Mouse (Mus musculus) layer of hippocampus, adult 2 months (tissue): ENCODE measurements around the gene Notch4. TPM values are rescaled to one million over a fixed set of nuclear protein-coding genes. Genes with fewer than 3 reads are reported as not detected.

ENCODE experiments used
- DNase-seq, 2 experiments: peaks; one replicate each; pipeline ENCODE4 v3.0.0; 2022; ENCODE audit warnings: low spot score in 2 of 2
- H3K27ac ChIP-seq: fragments of 200-600 bp; 2 replicates; pipeline ENCODE4 v1.8.1; 2022
- H3K4me3 ChIP-seq: fragments of 200-600 bp; 2 replicates; pipeline ENCODE4 v1.8.1; 2022; ENCODE audit warnings: mild to moderate bottlenecking
- CTCF ChIP-seq: fragments of 200-600 bp; conservative IDR thresholded peaks from 2 replicates; pipeline ENCODE4 v1.8.1; 2022; ENCODE audit warnings: antibody characterized with exemption, mild to moderate bottlenecking, moderate library complexity
- total RNA-seq, 2 experiments: library from RNA; stranded (reverse); gene quantifications; 2 replicates each; pipeline ENCODE4 v1.2.3; 2021

Gene Notch4
- total RNA-seq, 2 experiments from 2014 or later = 11.0 to 15.9 TPM

DNA sequence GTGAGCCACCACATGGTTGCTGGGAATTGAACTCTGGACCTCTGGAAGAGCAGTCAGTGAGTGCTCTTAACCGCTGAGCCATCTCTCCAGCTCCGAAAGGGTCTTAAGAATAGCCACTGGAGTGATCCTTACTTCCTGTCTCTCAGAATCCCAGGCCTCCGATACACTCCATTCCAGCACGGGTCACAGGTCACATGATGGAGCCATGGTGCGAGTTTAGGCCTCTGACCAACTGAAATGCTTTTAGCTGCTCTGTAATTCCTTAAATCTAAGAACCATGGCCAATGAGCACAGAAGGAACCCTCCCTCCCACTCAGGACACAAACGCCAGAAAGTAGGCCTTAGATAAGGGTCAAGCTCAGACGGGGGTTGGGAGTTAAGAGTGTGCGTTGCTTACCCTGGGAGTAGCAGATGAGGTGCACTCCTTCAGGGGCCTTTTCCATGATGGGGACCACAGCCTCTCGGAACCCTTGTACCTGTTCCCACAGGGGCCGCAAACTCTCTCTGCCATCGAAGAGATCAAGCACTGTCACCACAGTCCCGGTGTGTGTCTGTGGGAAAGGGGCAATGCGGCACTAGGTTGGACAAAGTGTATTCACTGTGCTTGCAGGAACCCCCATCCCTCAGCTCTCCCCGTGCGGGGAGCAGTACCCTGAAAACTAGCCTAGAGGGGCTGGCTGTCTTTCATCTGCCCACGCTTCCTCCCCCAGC lies 62.1 kb downstream of the Notch4 start:
- TF ChIP-seq CTCF = no peak
- DNase-seq = no peak
- peak overlapping the region; percentile 99 for H3K27ac ChIP-seq
- peak overlapping the region; percentile 67 for H3K4me3 ChIP-seq

DNA sequence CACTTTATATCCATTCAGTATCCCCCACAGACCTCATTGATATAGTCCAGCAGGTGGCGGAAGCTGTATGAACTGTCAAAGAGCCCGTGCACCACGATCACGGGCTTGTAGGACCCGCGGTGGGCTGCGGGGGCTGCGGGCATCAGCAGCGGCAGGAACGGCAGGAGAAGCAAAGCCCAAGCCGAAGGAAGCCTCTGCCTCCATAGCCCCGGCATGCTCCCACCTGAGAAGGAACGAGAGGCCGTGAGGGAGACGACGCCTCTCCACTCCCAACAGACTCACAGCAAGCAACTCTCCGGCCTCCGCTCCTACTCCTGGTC lies 62.7 kb downstream of the Notch4 start:
- peak; percentile 71 for TF ChIP-seq CTCF
- Histone ChIP-seq H3K27ac (peak overlapping the region; percentile 99), H3K4me3 (peak overlapping the region; percentile 67)
- DNase-seq = no peak

DNA sequence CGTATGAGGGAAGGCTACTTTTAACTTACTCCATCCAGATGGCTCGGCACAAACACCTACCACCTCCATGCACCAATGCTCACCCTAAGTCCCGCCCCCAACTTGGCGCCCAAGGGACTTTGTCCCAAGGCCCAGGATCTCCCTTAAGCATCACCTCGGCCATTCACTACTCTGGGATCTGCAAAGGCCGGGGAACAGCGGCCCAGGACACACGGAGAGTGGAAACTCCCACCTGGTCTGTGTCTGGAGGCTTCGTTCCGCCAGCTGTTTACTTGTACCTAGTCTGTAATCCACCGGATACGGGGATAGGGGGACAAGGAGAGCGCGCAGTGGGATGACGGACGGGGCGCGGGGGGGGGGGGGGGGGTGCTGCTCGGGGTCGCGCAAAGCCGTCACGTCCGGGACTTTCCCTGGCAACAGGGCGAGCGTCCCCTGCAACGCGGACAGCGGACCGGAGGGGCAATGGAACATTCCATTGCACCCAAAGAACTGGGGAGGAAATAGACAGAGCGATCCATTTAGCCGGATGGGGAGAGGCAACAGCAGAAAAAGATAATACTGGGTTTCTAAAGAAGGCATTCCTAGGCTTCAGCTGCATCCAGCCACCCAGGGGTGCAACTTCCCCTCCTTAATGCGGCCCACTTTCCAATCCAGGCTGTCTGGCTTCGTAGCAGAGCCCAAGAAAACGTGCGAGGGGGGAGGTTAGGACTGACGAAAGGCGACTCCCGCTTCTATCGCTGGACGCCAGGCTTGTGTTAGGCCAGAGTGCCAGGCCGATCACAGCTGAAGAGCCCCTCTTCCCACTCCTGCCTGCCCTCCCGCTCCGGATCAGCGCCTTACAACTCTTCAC lies 63.2 kb downstream of the Notch4 start:
- H3K4me3 ChIP-seq = peak overlapping the region; percentile 67
- no peak for TF ChIP-seq CTCF
- H3K27ac ChIP-seq = peak overlapping the region; percentile 99
- DNase-seq = peak; percentile 87 to 92

DNA sequence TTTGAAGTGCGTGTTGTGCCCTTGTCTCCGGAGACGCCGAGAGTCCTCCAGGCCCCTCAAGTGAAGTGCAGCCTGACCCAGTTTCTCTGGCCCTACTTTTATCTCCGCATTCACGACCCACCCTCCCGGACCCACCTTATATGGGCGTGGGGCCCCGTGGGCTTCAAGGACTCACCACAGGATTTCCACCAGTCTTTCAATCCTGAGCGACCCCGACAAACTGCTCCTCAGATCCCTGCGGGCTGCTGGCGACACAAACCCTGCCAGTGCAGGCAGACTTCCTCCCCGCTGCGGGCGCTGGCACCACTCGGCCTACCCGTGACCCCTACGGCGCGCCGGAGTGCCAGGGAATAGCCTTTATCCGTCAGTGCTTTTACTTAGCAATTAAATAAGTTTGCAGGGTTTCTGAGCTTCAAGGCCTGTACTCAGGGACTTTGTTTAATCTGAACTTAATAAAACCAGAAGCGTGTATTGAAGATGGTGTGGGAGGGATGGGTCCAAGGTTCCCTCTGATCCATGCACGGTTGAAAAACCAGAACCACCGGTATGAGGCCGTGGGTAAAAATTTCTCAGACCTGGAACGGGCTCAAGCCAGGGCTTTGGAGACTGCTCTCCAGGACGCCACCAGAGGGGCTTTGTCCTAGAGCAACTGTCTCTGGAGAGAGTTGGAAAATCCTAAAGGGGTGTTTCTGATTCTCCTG lies 64.0 kb downstream of the Notch4 start, which contains the start of gene Ppt2:
Ppt2 (minus strand) TSS at position 568 of the 701 bp plus-strand sequence.
- Histone ChIP-seq H3K27ac (peak within 1 kb of the TSS; percentile 99), H3K4me3 (peak within 1 kb of the TSS; percentile 67)
- DNase-seq = no peak
- no peak for TF ChIP-seq CTCF

DNA sequence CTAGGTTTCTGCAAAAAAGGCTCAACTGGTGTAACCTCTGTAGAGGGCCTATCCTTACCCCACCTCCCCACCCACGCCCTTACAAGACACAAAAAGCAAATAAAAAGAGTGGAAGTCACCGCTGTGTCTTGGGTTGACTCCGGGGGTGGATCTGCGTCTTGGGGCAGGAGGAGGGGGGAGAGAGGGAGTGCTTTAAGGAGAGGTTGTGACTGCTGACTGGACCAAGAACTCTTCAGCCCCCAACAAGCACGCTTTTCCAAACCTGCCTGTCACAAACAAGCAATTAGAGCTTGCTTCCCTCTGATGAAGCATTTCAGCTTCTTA lies 64.5 kb downstream of the Notch4 start:
- Histone ChIP-seq H3K27ac (peak overlapping the region; percentile 99), H3K4me3 (peak overlapping the region; percentile 67)
- no peak for TF ChIP-seq CTCF

DNA sequence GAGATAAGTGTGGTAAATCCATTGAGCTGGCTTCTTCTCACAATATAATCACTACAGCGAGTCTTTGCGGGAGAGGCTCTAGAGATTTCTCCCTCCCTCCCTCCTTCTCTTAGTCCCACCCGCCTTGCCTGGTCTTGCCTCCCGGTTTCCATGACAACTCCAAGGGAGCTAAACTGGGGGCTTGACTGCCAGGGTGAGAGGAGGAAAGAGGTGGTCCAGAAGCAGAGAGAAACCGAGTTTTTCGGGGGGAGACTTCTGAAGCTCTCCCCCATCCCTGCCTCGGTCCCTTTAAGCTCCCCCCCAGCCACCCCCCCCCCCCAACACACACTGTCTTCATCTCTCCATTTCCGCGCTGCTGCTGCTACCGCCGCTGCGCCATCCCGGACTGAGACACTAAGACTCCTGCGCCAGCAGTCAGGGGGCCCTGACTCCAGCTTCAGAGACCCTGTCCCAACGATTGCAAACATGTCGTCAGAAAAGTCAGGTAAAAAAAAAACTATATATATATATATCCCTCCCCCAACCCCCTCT lies 65.2 kb downstream of the Notch4 start, which contains the start of gene Prrt1:
Prrt1 (plus strand) TSS at position 313 of the 531 bp plus-strand sequence.
- DNase-seq = peak; percentile 66 to 90
- TF ChIP-seq CTCF = no peak
- H3K27ac ChIP-seq = peak within 1 kb of the TSS; percentile 99
- H3K4me3 ChIP-seq = peak within 1 kb of the TSS; percentile 67

More for the DNA sequence above, 64.5 kb downstream of the Notch4 start:
- DNase-seq = no peak

DNA sequence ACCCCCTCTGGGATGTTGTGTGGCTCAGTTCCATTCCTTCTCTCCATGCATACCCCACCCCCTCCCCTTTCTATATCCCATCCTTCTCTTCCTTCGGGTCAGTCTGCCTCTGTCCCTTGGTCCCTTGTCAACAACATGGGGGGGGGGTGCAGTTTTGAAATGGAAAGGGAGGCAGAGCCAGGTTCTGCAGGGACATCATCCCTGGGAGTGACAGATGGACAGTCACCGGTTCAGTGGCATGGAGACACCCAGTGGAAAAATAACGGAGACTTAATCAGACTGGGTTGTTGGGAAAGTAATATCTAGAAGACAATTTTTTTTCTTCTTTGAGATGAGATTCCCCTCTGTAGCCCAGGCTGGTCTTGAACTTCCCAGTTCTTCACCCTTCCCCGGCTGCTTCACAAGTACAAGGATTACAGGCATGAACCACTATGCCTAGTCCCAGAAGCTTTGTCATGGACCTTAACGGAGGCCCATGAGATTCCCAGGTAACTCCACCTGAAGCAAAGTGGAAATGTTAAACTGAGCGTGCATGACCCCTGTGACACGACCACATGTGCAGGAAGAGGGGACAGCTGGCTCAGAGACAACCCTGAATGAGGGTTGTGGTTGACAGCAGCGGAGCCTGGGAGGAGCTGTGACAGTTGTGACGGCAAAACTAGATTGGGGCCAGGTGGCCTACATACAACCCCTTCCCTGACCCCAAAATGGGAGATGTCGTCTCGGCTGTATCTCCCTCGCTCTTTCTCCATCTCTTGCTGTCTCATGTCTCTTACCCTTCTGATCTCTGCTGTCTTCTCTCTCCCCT lies 65.9 kb downstream of the Notch4 start:
- Histone ChIP-seq H3K27ac (peak overlapping the region; percentile 99), H3K4me3 (peak overlapping the region; percentile 67)
- DNase-seq = no peak
- no peak for TF ChIP-seq CTCF

DNA sequence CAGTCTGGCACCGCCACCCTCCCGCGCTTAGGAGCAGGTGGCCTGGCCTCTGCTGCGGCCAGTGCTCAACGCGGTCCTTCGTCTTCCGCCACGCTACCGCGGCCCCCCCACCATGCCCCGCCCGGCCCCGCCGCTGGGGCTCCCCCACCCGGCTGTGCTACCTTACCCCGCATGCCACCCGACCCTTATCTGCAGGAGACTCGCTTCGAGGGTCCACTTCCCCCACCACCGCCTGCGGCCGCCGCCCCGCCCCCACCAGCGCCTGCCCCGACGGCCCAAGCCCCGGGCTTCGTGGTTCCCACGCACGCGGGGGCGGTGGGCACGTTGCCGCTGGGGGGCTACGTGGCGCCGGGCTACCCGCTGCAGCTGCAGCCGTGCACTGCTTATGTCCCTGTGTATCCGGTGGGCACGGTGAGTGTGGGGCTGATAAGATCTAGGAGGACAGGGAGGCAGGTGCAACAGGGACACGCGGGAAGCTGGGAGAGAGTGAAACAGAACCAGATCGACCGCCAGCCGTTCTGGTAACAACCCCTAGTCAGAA lies 66.8 kb downstream of the Notch4 start:
- TF ChIP-seq CTCF = no peak
- no peak for DNase-seq
- Histone ChIP-seq H3K4me3 (peak overlapping the region; percentile 67), H3K27ac (peak overlapping the region; percentile 99)

DNA sequence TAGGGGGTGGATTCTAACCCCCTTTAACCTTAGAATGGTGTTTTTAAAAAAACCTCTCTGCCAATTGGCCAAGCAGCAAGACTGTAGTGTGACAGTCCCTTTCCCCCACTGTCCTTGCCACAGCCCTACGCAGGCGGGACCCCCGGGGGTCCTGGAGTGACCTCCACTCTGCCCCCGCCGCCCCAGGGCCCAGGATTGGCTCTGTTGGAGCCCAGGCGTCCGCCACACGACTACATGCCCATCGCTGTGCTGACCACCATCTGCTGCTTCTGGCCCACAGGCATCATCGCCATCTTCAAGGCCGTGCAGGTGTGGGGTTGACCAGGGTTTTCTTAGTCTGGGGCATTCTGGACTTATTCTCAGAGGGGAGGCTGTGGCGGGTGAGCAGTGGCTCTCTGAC lies 67.6 kb downstream of the Notch4 start:
- H3K4me3 ChIP-seq = peak overlapping the region; percentile 67
- DNase-seq = no peak
- no peak for TF ChIP-seq CTCF
- peak overlapping the region; percentile 99 for H3K27ac ChIP-seq

DNA sequence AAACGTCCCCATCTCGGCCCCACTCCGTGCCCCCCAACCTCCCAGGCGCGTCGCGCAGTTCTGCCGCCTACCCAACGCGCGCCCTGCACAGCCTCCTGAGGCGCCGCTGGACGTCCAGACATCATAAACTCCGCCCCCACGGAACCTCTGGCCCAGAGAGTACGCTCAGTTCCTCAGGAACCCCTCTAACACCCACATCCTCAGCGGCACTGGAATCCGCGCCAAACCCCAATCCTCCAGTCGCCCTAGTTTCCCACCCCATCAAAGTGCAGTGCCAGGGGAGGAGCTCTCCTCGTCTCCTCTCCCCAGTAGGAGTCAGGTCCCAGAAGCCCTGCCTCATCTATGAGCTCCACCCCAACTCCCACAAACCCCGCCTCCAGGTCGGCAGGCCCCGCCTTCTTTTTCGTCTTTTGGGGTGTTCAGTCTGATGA lies 68.2 kb downstream of the Notch4 start:
- Histone ChIP-seq H3K27ac (peak overlapping the region; percentile 99), H3K4me3 (peak overlapping the region; percentile 67)
- TF ChIP-seq CTCF = no peak
- DNase-seq = peak; percentile 87 to 94

DNA sequence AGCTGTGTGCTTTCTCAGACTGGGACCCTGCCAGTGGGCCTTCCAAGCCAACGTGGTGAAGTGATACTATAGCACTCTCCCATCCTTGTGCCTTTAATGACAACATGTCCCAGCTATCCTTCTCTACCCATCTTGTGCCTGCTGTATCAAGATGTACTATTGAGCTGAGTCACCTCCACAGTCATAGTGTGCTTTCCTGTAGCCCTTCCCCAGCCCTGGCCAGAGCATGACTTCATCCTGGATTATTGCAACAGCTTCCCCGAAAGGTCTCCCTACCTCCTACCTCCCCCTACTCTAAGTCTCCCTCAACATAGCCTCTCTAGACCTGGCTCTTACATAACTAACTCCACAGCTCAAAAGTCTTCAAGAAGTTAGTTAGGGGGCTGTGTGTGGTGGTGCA lies 71.6 kb downstream of the Notch4 start:
- no peak for DNase-seq
- TF ChIP-seq CTCF = no peak
- H3K27ac ChIP-seq = no peak overlapping the region
- no peak overlapping the region for H3K4me3 ChIP-seq

DNA sequence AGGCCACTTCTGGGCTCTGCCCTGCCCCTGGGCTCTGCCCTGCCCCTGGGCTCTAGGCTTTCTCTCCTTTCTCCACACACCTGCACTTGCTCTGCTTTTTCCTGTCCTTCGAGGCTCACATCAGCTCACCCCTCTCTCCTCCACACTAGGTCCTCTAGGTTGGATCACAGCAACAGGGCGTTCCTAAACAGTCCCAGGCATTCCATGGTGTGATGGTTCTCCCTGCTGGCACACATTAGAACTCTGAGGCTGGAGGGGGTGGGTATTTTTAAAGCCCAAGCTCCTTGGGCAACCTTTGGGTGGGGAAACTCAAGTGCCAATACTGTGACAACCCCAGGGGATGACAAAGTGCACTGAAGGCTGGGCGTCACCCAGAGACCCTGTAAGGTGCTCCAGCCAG lies 73.4 kb downstream of the Notch4 start:
- Histone ChIP-seq H3K27ac (peak overlapping the region; percentile 33; the same call in 1 of the 2 replicates), H3K4me3 (no peak overlapping the region)
- TF ChIP-seq CTCF = no peak
- DNase-seq = no peak

Other genes starting within 250 kb of the Notch4 start
- not detected for gene H2-Eb2, start 238.6 kb upstream of the Notch4 start, total RNA-seq
- under 1 TPM; 0.51 to 0.76 TPM for gene Btnl2, start 209.4 kb upstream of the Notch4 start, total RNA-seq
- gene Btnl1, start 187.1 kb upstream of the Notch4 start, total RNA-seq = not detected
- 1 to 10 TPM; 4.1 to 7.2 TPM for gene BC051142, start 165.4 kb upstream of the Notch4 start, total RNA-seq
- gene Btnl4, start 87.0 kb upstream of the Notch4 start, total RNA-seq = not detected
- gene Btnl6, start 46.9 kb upstream of the Notch4 start, total RNA-seq = not detected
- gene Gpsm3, start 25.5 kb downstream of the Notch4 start, total RNA-seq = 1 to 10 TPM; 2.4 to 2.5 TPM
- 10 to 100 TPM; 66.9 to 69.5 TPM for gene Pbx2, start 27.0 kb downstream of the Notch4 start, total RNA-seq
- under 1 TPM; 0.79 to 0.83 TPM for gene Ager, start 33.6 kb downstream of the Notch4 start, total RNA-seq
- 10 to 100 TPM; 72.1 to 80.3 TPM for gene Rnf5, start 39.4 kb downstream of the Notch4 start, total RNA-seq
- 100 to 1,000 TPM; 153 to 160 TPM for gene Agpat1, start 40.0 kb downstream of the Notch4 start, total RNA-seq
- gene Egfl8, start 51.7 kb downstream of the Notch4 start, total RNA-seq = 1 to 10 TPM; 1.7 to 2.4 TPM
- 10 to 100 TPM; 46.8 to 55.8 TPM for gene Ppt2, start 64.2 kb downstream of the Notch4 start, total RNA-seq
- 100 to 1,000 TPM; 276 to 305 TPM for gene Prrt1, start 65.3 kb downstream of the Notch4 start, total RNA-seq
- gene Fkbpl, start 80.5 kb downstream of the Notch4 start, total RNA-seq = 10 to 100 TPM; 16.2 to 18.8 TPM
- gene Atf6b, start 82.9 kb downstream of the Notch4 start, total RNA-seq = 10 to 100 TPM; 92.0 to 93.2 TPM
- 10 to 100 TPM; 10.9 to 11.0 TPM for gene Tnxb, start 106.3 kb downstream of the Notch4 start, total RNA-seq
- 10 to 100 TPM; 27.2 to 28.7 TPM for gene C4b, start 179.6 kb downstream of the Notch4 start, total RNA-seq
- gene Cyp21a1, start 240.3 kb downstream of the Notch4 start, total RNA-seq = under 1 TPM in 1 of 2 experiments, not detected in 1; 0.42 TPM